Mouse (Mus musculus): ENCODE measurements at regions not wholly inside any gene's neighbourhood (a gene's known extent, or its start where the extent isn't known, plus 50 kb on each side); places are given as distances from the start of the nearest gene placed in this dataset.

DNA sequence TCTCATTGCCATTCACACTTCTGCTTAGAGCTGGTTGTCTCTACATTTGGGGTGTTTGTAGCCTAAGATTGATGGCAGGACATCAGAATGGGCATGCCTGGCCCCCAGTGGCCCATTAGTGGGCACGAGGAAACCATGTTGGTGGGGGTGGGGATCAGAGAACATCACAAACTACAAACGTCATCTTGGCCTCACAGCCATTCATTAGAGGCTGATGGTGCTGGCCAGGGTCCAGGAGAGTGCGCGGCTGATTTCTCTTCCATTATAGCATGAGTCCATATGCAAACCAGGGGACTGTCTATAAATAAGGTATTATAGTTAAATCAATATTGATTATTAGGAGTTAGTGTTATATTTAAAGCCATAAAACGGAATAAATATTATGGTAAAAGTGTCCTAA, 67.9 kb downstream of the 3100002H09Rik start:
- no peak for ATAC-seq (ENCODE audit: low read depth)
- no peaks in the 10 kb centered on the region for H3K36me3 ChIP-seq (ENCODE audit: control insufficient read depth, insufficient read depth, low read length)
- H3K27ac ChIP-seq (ENCODE audit: low read depth, low read length): no peak overlapping the region
- H3K4me1 ChIP-seq (ENCODE audit: control insufficient read depth, insufficient read depth, low read length): no peaks in the 10 kb centered on the region
- no peaks in the 10 kb centered on the region for H3K27me3 ChIP-seq (ENCODE audit: control insufficient read depth, insufficient read depth, low read length)
- 42% methylated on average over 5 of the region's 5 CpGs for WGBS
- H3K4me2 ChIP-seq (ENCODE audit: low read depth, low read length): no peak overlapping the region
- H3K9me3 ChIP-seq (ENCODE audit: control insufficient read depth, low read length): no peaks in the 10 kb centered on the region
- no peak overlapping the region for H3K9ac ChIP-seq (replicated peaks; ENCODE audit: low read depth, low read length)
- no peak overlapping the region for H3K4me3 ChIP-seq (ENCODE audit: low read depth, low read length)

DNA sequence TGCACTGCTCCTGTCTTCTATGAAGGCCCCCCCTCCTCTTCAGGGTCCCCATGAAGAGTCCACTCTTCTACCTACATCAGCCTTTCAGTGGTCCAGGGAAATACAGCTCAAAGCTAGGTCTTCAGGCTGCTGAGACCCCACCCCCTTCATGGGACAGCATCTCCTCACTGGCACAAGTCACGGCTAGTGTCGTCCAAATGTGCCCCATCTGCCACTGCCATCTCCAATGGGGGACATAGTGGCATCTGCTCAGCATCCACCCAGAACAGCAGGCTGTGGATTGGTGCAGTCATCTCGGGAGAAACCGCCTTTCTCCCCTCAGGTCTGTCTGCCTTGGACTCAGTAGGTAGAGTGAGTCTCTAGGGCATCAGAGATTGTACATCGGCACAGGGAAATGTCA, 72.1 kb downstream of the 3100002H09Rik start:
- Histone ChIP-seq H3K27me3 (ENCODE audit: control insufficient read depth, insufficient read depth, low read length) (no peaks in the 10 kb centered on the region), H3K9me3 (ENCODE audit: control insufficient read depth, low read length) (no peaks in the 10 kb centered on the region), H3K9ac (replicated peaks; ENCODE audit: low read depth, low read length) (no peak overlapping the region), H3K4me1 (ENCODE audit: control insufficient read depth, insufficient read depth, low read length) (no peaks in the 10 kb centered on the region), H3K4me3 (ENCODE audit: low read depth, low read length) (no peak overlapping the region), H3K27ac (ENCODE audit: low read depth, low read length) (no peak overlapping the region), H3K36me3 (ENCODE audit: control insufficient read depth, insufficient read depth, low read length) (no peaks in the 10 kb centered on the region), H3K4me2 (ENCODE audit: low read depth, low read length) (no peak overlapping the region)
- no peak for ATAC-seq (ENCODE audit: low read depth)
- 72% methylated on average over 5 of the region's 5 CpGs for WGBS

DNA sequence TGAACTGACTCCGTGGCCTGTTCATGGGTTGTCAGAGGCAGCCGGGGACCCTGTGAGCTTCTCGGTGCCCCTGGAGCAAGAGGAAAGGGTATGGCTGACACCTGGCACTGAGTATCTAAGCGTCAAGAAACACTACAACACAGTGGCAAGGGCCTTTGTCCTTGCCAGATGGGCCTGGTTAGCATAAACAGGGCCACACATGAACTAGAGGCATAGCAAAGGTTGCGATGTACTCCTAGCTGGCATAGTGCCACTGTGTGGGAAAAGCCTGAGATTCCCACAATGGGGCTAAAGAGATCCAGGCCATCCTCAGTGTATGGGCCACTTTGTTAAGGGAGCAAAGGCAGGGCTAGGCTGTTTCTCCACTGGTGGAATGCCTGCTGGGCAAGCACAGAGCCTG, 72.9 kb downstream of the 3100002H09Rik start:
- no peak for ATAC-seq (ENCODE audit: low read depth)
- H3K27me3 ChIP-seq (ENCODE audit: control insufficient read depth, insufficient read depth, low read length): no peaks in the 10 kb centered on the region
- no peaks in the 10 kb centered on the region for H3K9me3 ChIP-seq (ENCODE audit: control insufficient read depth, low read length)
- no peaks in the 10 kb centered on the region for H3K4me1 ChIP-seq (ENCODE audit: control insufficient read depth, insufficient read depth, low read length)
- H3K4me2 ChIP-seq (ENCODE audit: low read depth, low read length): no peak overlapping the region
- H3K4me3 ChIP-seq (ENCODE audit: low read depth, low read length): no peak overlapping the region
- H3K27ac ChIP-seq (ENCODE audit: low read depth, low read length): no peak overlapping the region
- no peaks in the 10 kb centered on the region for H3K36me3 ChIP-seq (ENCODE audit: control insufficient read depth, insufficient read depth, low read length)
- 71% methylated on average over 5 of the region's 5 CpGs for WGBS
- no peak overlapping the region for H3K9ac ChIP-seq (replicated peaks; ENCODE audit: low read depth, low read length)

DNA sequence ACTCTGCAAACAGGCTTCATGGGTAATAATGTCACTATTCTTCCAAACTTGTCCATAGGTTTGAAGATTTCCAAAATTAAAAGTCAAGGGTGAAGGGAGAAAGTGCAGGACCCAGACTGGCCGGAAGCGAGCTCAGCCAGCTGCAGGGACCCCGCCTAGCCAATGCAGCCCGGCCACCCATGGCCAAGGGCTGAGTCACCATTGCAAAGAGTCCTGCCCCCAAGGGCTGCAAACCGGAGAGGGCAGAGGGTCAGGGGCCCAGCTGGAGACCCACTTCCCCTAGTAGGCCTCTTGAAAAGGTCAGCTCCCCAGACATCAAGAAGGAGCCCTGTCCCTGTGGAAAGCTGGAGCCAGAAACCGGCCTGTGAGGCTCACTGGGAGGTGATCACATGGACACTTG, 77.0 kb downstream of the 3100002H09Rik start:
- H3K27ac ChIP-seq (ENCODE audit: low read depth, low read length): no peak overlapping the region
- no peaks in the 10 kb centered on the region for H3K9me3 ChIP-seq (ENCODE audit: control insufficient read depth, low read length)
- H3K4me2 ChIP-seq (ENCODE audit: low read depth, low read length): no peak overlapping the region
- no peak overlapping the region for H3K9ac ChIP-seq (replicated peaks; ENCODE audit: low read depth, low read length)
- H3K36me3 ChIP-seq (ENCODE audit: control insufficient read depth, insufficient read depth, low read length): no peaks in the 10 kb centered on the region
- 64% methylated on average over 6 of the region's 6 CpGs for WGBS
- no peaks in the 10 kb centered on the region for H3K4me1 ChIP-seq (ENCODE audit: control insufficient read depth, insufficient read depth, low read length)
- no peak overlapping the region for H3K4me3 ChIP-seq (ENCODE audit: low read depth, low read length)
- no peak for ATAC-seq (ENCODE audit: low read depth)
- H3K27me3 ChIP-seq (ENCODE audit: control insufficient read depth, insufficient read depth, low read length): no peaks in the 10 kb centered on the region

DNA sequence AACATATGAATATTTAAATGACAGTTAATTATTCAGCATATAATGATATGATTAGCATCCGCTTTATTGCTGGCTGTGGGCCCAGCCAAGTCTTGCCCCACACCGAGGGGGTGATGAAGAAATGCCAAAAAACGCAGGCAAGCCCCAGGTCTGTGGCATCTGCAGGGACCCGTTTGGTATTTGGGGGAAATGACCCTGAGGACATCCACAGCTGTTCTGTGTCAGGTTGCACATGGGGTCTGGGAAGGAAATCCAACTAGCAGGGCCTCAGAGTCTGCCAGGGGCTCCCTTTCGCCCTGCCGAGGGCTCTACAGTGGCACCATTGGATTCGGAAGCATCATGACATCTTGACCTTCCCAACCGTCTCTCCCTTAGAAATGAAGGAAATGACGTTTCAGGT, 80.0 kb downstream of the 3100002H09Rik start:
- Histone ChIP-seq H3K9me3 (ENCODE audit: control insufficient read depth, low read length) (no peaks in the 10 kb centered on the region), H3K27ac (ENCODE audit: low read depth, low read length) (no peak overlapping the region), H3K4me3 (ENCODE audit: low read depth, low read length) (no peak overlapping the region), H3K36me3 (ENCODE audit: control insufficient read depth, insufficient read depth, low read length) (no peaks in the 10 kb centered on the region), H3K27me3 (ENCODE audit: control insufficient read depth, insufficient read depth, low read length) (no peaks in the 10 kb centered on the region), H3K4me2 (ENCODE audit: low read depth, low read length) (no peak overlapping the region), H3K4me1 (ENCODE audit: control insufficient read depth, insufficient read depth, low read length) (no peaks in the 10 kb centered on the region), H3K9ac (replicated peaks; ENCODE audit: low read depth, low read length) (no peak overlapping the region)
- no peak for ATAC-seq (ENCODE audit: low read depth)
- WGBS: 56% methylated on average over 9 of the region's 9 CpGs

DNA sequence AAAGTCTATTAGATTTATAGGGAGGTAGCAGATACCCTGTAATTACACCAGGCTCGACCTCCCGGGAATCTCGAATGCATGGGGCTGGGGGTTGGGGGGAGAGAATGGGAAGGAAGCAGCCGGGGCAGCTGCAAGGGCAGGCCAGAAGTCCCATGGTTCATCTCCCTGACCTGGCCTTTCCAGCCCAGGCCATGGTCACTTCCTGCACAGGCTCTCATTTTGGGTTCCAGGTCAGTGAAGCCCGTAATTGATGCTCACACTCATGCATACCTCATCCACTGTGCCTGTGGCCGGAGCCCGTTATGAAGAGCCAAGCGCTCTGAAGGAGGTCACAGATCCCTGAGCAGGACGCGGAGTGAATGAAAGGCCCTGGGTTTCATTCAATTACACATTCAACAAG, 83.8 kb downstream of the 3100002H09Rik start:
- no peaks in the 10 kb centered on the region for H3K9me3 ChIP-seq (ENCODE audit: control insufficient read depth, low read length)
- no peak overlapping the region for H3K9ac ChIP-seq (replicated peaks; ENCODE audit: low read depth, low read length)
- H3K36me3 ChIP-seq (ENCODE audit: control insufficient read depth, insufficient read depth, low read length): no peaks in the 10 kb centered on the region
- H3K4me1 ChIP-seq (ENCODE audit: control insufficient read depth, insufficient read depth, low read length): no peaks in the 10 kb centered on the region
- 24% methylated on average over 10 of the region's 10 CpGs for WGBS
- no peak for ATAC-seq (ENCODE audit: low read depth)
- H3K27me3 ChIP-seq (ENCODE audit: control insufficient read depth, insufficient read depth, low read length): no peaks in the 10 kb centered on the region
- H3K4me2 ChIP-seq (ENCODE audit: low read depth, low read length): no peak overlapping the region
- H3K27ac ChIP-seq (ENCODE audit: low read depth, low read length): no peak overlapping the region
- no peak overlapping the region for H3K4me3 ChIP-seq (ENCODE audit: low read depth, low read length)

DNA sequence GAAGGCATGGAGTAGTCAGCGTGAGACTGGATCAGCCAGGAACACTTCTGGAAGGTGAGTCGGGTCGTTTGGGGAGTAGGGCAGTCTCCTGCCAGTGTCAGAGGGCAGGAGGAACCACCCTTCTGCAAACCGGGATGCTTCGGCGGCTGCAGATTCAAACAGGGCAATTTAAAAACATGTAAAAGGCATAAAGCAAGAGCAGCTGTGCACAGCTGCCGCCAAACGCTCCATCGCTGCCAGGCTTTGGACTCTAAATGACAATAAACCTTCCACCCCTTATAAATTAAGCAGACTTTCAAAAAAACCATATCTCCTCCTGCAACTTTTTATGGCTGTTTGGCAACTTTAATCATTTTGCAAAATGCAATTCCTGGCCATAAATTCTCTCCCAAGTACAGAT, 84.2 kb downstream of the 3100002H09Rik start:
- Histone ChIP-seq H3K4me2 (ENCODE audit: low read depth, low read length) (no peak overlapping the region), H3K9ac (replicated peaks; ENCODE audit: low read depth, low read length) (no peak overlapping the region), H3K4me3 (ENCODE audit: low read depth, low read length) (no peak overlapping the region), H3K4me1 (ENCODE audit: control insufficient read depth, insufficient read depth, low read length) (no peaks in the 10 kb centered on the region), H3K27ac (ENCODE audit: low read depth, low read length) (no peak overlapping the region), H3K36me3 (ENCODE audit: control insufficient read depth, insufficient read depth, low read length) (no peaks in the 10 kb centered on the region), H3K9me3 (ENCODE audit: control insufficient read depth, low read length) (no peaks in the 10 kb centered on the region), H3K27me3 (ENCODE audit: control insufficient read depth, insufficient read depth, low read length) (no peaks in the 10 kb centered on the region)
- no peak for ATAC-seq (ENCODE audit: low read depth)
- WGBS: 36% methylated on average over 9 of the region's 9 CpGs

DNA sequence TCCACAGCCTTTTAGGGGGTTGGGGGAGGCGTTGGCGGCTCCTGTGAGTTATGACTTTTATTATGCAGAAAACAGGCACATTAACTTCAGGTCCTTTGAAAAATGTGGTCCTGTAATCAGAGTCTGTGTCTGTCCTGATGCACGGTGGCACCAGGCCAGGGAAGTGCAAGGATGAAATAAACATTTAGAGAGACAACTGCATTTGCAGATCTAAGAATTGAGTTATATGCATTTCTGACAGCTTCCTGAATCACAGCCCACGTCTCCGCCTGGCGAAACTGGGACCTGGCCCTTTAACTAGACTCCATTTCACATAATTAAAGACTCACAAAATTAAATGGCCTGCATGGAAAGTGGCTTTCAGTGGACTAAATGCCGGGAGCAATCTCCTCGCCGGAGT, 90.3 kb downstream of the 3100002H09Rik start:
- H3K9me3 ChIP-seq (ENCODE audit: control insufficient read depth, low read length): no peaks in the 10 kb centered on the region
- no peak overlapping the region for H3K4me3 ChIP-seq (ENCODE audit: low read depth, low read length)
- 0 out of 2 replicates have a peak, but pooled peaks cover 3% of the 10 kb centered on the region for H3K27me3 ChIP-seq (ENCODE audit: control insufficient read depth, insufficient read depth, low read length)
- H3K9ac ChIP-seq (replicated peaks; ENCODE audit: low read depth, low read length): no peak overlapping the region
- 42% methylated on average over 9 of the region's 9 CpGs for WGBS
- no peak overlapping the region for H3K27ac ChIP-seq (ENCODE audit: low read depth, low read length)
- ATAC-seq (ENCODE audit: low read depth): no peak
- H3K4me2 ChIP-seq (ENCODE audit: low read depth, low read length): no peak overlapping the region
- H3K4me1 ChIP-seq (ENCODE audit: control insufficient read depth, insufficient read depth, low read length): no peaks in the 10 kb centered on the region
- H3K36me3 ChIP-seq (ENCODE audit: control insufficient read depth, insufficient read depth, low read length): no peaks in the 10 kb centered on the region

DNA sequence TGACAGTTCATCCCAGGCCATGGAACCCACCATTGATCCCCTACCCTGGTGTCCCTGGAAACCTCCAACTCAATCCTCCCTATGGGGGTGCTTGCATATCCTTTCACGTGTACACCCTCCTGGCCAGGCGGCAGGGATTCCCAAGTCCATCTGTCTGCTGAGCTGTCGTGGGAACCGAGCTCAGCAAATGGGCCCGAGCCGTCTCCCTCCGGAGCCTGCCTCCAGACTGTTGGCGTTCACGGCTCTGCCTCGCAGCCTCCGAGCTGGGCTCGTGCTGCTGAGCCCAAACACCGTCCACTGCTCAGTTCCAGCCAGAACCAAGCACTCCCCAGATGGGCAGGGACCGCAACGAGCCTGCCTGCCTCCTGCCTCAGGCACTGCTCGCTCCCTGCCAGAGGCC, 98.8 kb downstream of the 3100002H09Rik start:
- no peaks in the 10 kb centered on the region; the same call in 1 of the 2 replicates for H3K27me3 ChIP-seq (ENCODE audit: control insufficient read depth, insufficient read depth, low read length)
- ATAC-seq (ENCODE audit: low read depth): no peak
- no peaks in the 10 kb centered on the region for H3K9me3 ChIP-seq (ENCODE audit: control insufficient read depth, low read length)
- H3K4me1 ChIP-seq (ENCODE audit: control insufficient read depth, insufficient read depth, low read length): no peaks in the 10 kb centered on the region
- H3K27ac ChIP-seq (ENCODE audit: low read depth, low read length): no peak overlapping the region
- H3K36me3 ChIP-seq (ENCODE audit: control insufficient read depth, insufficient read depth, low read length): no peaks in the 10 kb centered on the region
- whole genome bisulfite sequencing: 71% methylated on average over 16 of the region's 16 CpGs
- no peak overlapping the region for H3K4me3 ChIP-seq (ENCODE audit: low read depth, low read length)
- H3K9ac ChIP-seq (replicated peaks; ENCODE audit: low read depth, low read length): no peak overlapping the region
- no peak overlapping the region for H3K4me2 ChIP-seq (ENCODE audit: low read depth, low read length)

DNA sequence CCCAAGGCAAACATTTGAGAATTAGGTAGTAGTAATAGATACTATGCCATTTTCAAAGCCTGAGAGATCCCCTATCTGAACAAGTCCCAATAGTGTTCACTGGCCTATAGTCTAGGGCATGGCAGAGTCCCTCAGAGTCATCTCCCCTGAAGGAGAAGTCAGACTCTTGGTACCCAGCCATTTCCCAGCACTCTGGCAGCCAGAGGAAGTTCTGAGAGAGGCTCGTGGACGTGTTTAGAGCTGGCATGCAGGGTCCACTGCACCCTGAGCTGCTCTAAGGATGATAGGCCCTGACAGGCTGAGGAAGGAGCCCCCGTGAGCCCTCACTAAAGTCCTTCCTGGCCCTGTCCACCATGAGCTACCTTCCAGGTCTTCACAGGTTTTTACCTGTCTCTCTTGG, 99.8 kb downstream of the 3100002H09Rik start:
- Histone ChIP-seq H3K4me3 (ENCODE audit: low read depth, low read length) (no peak overlapping the region), H3K4me1 (ENCODE audit: control insufficient read depth, insufficient read depth, low read length) (peaks cover 7% of the 10 kb centered on the region; the same call in 1 of the 2 replicates), H3K9ac (replicated peaks; ENCODE audit: low read depth, low read length) (no peak overlapping the region), H3K27ac (ENCODE audit: low read depth, low read length) (no peak overlapping the region), H3K4me2 (ENCODE audit: low read depth, low read length) (no peak overlapping the region), H3K27me3 (ENCODE audit: control insufficient read depth, insufficient read depth, low read length) (no peaks in the 10 kb centered on the region; the same call in 1 of the 2 replicates), H3K36me3 (ENCODE audit: control insufficient read depth, insufficient read depth, low read length) (no peaks in the 10 kb centered on the region), H3K9me3 (ENCODE audit: control insufficient read depth, low read length) (no peaks in the 10 kb centered on the region)
- ATAC-seq (ENCODE audit: low read depth): no peak
- 80% methylated on average over 3 of the region's 3 CpGs for WGBS

All from neural tube, embryonic 14.5 days (tissue).